Mouse (Mus musculus) left cerebral cortex, postnatal 36 days (tissue): Measurements from ENCODE around the gene Usp22. TPM values are rescaled to one million over a fixed set of nuclear protein-coding genes. Genes with fewer than 3 reads are reported as not detected.

Experiments used
- DNase-seq, 2 experiments: peaks; one replicate each; pipeline ENCODE4 v3.0.0; 2021 to 2022; ENCODE audit warnings: low spot score in 2 of 2, mixed read lengths in 1 of 2
- intact Hi-C: fragments of 180-260 bp; cut with DNase I; formaldehyde crosslinking; loops from one replicate; pipeline ENCODE4 v1.15.1; 2025
- total RNA-seq, 2 experiments: library from RNA; stranded (reverse); gene quantifications; 2 replicates each; pipeline ENCODE4 v1.2.3; 2021

Usp22 gene
- total RNA-seq = 100 to 1,000 TPM; 203 to 226 TPM

- peak; percentile 100 for DNase-seq
- intact Hi-C loops = loop anchor here (10.0 kb wide), 1 partner anchor 330 kb away; the partner anchor contains the start of gene B9d1
Measured at GRCm38 (mm10) chr11:61174821-61175658, at the start of gene Usp22. Usp22 (minus strand) TSS chr11:61175055.

- no peak for DNase-seq
- intact Hi-C loops = no loop called here
Measured at GRCm38 (mm10) chr11:61224234-61224744, 49.4 kb upstream of the Usp22 start.

GRCm38 (mm10) chr11:61222971-61223745, 48.3 kb upstream of the Usp22 start:
- intact Hi-C loops = no loop called here
- no peak for DNase-seq

- intact Hi-C loops = no loop called here
- DNase-seq = no peak
Measured at GRCm38 (mm10) chr11:61222007-61222406, 47.2 kb upstream of the Usp22 start.

- intact Hi-C loops = no loop called here
- no peak for DNase-seq
Measured at GRCm38 (mm10) chr11:61220156-61220881, 45.5 kb upstream of the Usp22 start.

GRCm38 (mm10) chr11:61215936-61216335, 41.1 kb upstream of the Usp22 start:
- intact Hi-C loops = no loop called here
- DNase-seq = no peak

GRCm38 (mm10) chr11:61212102-61212501, 37.2 kb upstream of the Usp22 start:
- no peak for DNase-seq
- intact Hi-C loops = no loop called here

- no peak for DNase-seq
- intact Hi-C loops = no loop called here
Measured at GRCm38 (mm10) chr11:61208316-61208715, 33.5 kb upstream of the Usp22 start.

- no peak for DNase-seq
- intact Hi-C loops = no loop called here
Measured at GRCm38 (mm10) chr11:61207487-61208246, 32.8 kb upstream of the Usp22 start, which contains the start of gene Aldh3a1. Aldh3a1 (plus strand) TSS chr11:61207537.

- intact Hi-C loops = no loop called here
- no peak for DNase-seq
Measured at GRCm38 (mm10) chr11:61206136-61206535, 31.3 kb upstream of the Usp22 start.

GRCm38 (mm10) chr11:61205167-61205950, 30.5 kb upstream of the Usp22 start:
- DNase-seq = no peak
- intact Hi-C loops = no loop called here

- DNase-seq = no peak
- intact Hi-C loops = no loop called here
Measured at GRCm38 (mm10) chr11:61202810-61203209, 28.0 kb upstream of the Usp22 start.

- no peak for DNase-seq
- intact Hi-C loops = no loop called here
Measured at GRCm38 (mm10) chr11:61202186-61202585, 27.3 kb upstream of the Usp22 start.

GRCm38 (mm10) chr11:61199620-61200362, 24.9 kb upstream of the Usp22 start:
- intact Hi-C loops = no loop called here

GRCm38 (mm10) chr11:61197935-61198334, 23.1 kb upstream of the Usp22 start:
- no peak for DNase-seq
- intact Hi-C loops = no loop called here

More at GRCm38 (mm10) chr11:61199620-61200362, 24.9 kb upstream of the Usp22 start:
- DNase-seq = no peak

GRCm38 (mm10) chr11:61196616-61197353, 21.9 kb upstream of the Usp22 start:
- intact Hi-C loops = no loop called here
- DNase-seq = no peak

- DNase-seq = peak; percentile 70 to 75
- intact Hi-C loops = loop anchor here (2.0 to 5.0 kb wide), 4 partner anchors 39 to 215 kb away; partner anchors contain the start of gene Slc47a2
Measured at GRCm38 (mm10) chr11:61193392-61193791, 18.5 kb upstream of the Usp22 start.
